Mouse (Mus musculus): ENCODE measurements around the gene Arap1.

DNA sequence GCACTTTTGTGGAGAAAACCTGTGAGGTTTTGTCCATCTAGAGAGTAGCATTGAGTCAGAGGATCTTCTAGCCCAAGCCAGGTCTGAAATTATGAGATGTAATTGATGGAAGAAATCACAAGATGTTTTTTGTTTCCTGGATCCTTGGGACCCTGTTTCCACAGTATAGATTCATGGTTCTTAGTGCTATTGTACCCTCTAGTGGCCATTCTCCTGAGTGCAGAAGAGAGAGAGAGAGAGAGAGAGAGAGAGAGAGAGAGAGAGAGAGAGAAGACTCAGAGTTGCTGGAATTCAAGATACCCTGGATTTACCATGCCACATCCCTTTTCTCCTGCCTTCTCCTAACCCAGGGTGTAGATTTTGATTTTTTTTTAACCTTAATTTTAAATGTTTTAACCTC lies 26.3 kb downstream of the Arap1 start:
- no peak for TF ChIP-seq GATA1 (IDR thresholded peaks at IDR 0.05; ENCODE audit: borderline replicate concordance, low read length)
- no peak for TF ChIP-seq FLI1 (IDR thresholded peaks at IDR 0.05; ENCODE audit: low read length)

Data from megakaryocyte, embryonic 14.5 days (primary cell).